Mouse (Mus musculus): Measurements from ENCODE around the gene Ccnt1.

Gene Ccnt1

DNA sequence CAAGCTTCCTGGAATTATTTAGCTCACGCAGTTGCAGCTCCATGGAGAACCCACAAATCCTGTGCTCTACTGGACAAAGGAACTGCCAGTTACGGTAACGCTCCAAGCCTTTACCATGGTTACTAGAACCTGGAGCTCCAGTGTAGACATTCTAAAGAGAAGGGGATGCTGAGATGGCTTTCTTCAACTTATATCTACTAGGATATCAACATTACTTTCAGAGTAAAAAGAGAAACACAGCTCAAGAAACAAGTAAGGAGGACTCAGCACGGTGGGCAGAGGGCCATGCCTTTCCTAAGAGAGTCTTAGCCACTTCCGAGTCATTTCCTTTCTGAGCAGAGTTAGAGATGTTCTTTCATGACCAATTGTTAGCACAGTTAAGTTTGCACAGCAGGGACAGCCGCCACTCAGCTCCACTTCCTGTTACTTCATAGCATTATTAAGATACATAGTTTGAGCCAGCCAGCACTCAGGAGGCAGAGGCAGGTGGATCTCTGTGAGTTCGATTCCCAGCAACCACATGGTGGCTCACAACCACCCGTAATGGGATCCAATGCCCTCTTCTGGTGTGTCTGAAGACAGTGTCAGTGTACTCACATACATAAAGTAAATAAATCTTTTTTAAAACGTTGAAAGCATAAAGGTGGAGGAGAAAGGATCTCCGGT is at the start of gene Ccnt1, which contains the start of gene 4930415O20Rik:
Gene Ccnt1, minus strand, starts transcription at position 51 of the 666 bp plus-strand sequence.
Gene 4930415O20Rik, plus strand, starts transcription at position 132 of the 666 bp plus-strand sequence.
- DNase-seq (ENCODE audit: low spot score in 2 of 2): no peak

GRCm38 (mm10) chr15:98617176-98617537 is 46.4 kb upstream of the Ccnt1 start:
- peak; percentile 77 to 81 for DNase-seq (ENCODE audit: low spot score in 2 of 2)

DNA sequence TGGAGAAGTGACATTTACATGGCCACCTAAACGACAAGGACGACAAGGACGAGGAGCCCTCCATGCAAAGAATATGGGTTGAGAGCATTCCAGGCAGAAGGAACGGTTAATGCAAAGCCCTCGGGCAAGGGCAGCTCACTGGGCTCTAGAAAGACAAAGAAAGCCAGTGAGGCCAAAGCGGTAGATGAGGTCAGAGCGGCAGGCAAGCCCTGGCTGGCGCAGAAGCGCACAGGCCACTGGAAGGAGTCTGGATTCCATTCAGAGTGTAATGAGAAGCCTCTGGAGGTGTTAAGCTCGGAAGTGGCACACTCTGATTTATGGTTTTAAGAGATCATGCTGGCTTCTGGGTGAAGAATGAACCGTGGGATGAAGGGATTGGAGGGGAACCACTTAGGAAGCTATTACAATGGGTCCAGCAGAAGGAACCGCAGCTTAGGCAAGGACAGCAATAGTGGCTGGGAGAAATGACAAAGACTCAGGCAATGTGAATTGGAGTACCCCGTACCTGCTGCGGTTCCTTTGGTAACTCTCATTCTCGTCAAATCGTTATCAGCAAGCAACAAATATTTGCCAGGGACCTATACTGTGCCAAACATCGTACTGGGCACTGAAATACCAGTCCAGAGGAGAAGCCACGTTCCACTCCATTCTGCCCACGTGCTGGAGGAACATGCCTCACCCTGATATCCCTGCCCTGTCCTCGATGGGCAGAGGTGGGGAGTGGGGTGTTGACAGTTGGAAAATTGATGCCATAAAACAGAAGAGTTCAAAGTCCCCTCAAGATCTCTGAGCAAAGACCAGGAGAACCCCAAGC is 45.8 kb upstream of the Ccnt1 start:
- no peak for DNase-seq (ENCODE audit: low spot score in 2 of 2)

GRCm38 (mm10) chr15:98615751-98616150 is 45.0 kb upstream of the Ccnt1 start:
- DNase-seq (ENCODE audit: low spot score in 2 of 2): no peak

GRCm38 (mm10) chr15:98614971-98615370 is 44.2 kb upstream of the Ccnt1 start:
- DNase-seq (ENCODE audit: low spot score in 2 of 2): no peak

DNA sequence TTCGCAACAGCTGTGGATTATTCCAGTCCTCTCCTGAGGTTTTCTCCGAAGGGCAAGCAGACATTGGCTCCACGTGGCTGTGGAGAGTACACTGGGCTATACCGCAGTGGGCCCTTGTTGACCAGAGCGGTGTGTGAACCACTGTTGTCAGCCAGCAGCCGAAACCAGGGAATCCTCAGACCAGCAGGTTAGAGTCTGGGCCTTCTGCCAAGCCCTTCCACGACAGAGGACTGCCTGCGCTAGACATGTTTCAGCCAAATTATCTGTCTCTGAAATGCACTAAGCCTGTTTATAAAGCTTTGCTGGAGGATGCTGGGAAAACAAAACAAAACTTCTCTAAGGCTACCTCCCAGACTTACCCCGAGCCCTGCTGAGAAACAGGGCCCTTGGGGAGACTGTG is 43.8 kb upstream of the Ccnt1 start:
- no peak for DNase-seq (ENCODE audit: low spot score in 2 of 2)

DNA sequence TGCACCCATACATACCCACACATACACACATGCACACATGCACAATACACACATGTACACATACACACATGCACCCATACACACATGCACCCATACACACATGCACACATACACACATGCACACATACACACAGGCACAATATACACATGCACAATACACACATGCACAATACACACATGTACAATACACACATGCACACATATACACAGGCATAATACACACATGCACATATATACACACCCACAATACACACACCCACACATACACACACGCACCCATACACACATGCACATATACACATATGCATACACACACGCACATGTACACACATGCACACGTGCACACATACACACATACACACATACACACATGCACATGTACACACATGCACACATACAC is 41.5 kb upstream of the Ccnt1 start:
- no peak for DNase-seq (ENCODE audit: low spot score in 2 of 2)

GRCm38 (mm10) chr15:98610131-98610633 is 39.5 kb upstream of the Ccnt1 start:
- DNase-seq (ENCODE audit: low spot score in 2 of 2): no peak

DNA sequence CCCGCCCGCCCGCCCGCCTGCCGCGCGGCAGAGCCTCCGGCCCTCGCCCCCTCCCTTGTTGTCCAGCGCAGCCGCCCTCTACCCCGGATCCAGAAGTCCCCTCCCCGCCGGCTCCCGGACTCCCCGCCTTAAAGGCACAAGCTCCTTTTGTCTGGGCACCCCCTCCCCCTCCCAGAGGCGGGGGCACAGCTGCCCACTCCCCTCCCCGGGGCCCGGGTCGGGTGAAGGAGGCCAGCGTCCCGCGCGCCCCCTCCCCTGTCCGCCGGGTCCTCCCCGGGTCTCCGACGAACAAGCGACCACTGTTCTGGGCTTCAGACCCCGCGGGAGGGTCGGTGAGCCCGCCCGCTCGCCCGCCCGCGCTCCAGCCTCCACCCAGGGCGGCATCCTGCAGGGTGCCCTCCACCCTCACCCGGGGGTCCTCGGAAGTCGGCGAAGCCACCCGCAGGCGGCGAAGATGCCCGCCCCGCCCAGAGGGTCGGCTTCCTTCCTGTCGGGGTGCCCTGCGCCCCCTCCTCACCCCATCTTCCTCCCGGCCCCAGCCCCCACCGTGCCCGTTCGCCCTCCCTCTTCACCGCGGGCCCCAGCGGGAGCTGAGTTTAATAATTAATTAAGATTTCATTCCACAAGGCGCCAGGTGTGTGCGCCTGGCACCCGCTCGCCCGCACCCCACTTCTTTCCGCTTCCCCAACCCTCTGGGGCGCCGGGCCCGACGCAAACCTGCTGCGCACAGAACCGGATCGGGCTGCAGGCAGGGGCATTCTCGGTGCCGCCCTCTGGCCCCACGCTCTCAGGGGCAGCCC is 38.8 kb upstream of the Ccnt1 start, which contains the start of gene Adcy6:
Gene Adcy6, minus strand, starts transcription at position 746 of the 800 bp plus-strand sequence.
- peak; percentile 62 to 82 for DNase-seq (ENCODE audit: low spot score in 2 of 2)

- no peak for DNase-seq (ENCODE audit: low spot score in 2 of 2)
These were observed 38.1 kb upstream of the Ccnt1 start for GRCm38 (mm10) chr15:98608784-98609250.

- peak in 1 of 2 experiments; percentile 42 for DNase-seq (ENCODE audit: low spot score in 2 of 2)
These were observed 37.5 kb upstream of the Ccnt1 start for GRCm38 (mm10) chr15:98608058-98608783.

GRCm38 (mm10) chr15:98607557-98607956 is 36.8 kb upstream of the Ccnt1 start:
- peak in 1 of 2 experiments; percentile 57 for DNase-seq (ENCODE audit: low spot score in 2 of 2)

- DNase-seq (ENCODE audit: low spot score in 2 of 2): no peak
These were observed 36.0 kb upstream of the Ccnt1 start for GRCm38 (mm10) chr15:98606739-98607138.

DNA sequence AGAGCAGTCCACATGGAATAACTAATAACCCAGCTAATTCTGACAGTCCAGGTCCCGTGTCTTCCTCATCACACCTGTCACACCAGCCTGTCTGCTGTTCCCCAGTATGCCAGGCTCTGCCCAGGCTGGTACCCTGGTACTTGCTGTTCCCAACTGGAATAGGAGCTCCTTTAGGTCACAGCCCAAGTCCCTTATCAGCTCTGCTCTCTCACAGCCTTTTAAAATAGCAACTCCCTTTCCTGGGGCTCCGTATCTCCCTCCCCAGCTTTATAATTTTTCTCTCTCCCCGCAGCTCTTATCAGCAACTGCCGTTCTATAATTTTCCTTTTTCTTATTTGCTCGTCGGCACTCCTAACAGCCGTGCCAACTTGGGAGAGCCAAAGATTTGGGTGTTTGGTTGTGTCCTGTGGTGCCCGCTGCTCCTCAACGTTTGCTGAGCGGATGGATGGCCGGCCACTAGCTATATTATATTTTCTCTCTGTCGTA is 35.4 kb upstream of the Ccnt1 start:
- no peak for DNase-seq (ENCODE audit: low spot score in 2 of 2)

DNA sequence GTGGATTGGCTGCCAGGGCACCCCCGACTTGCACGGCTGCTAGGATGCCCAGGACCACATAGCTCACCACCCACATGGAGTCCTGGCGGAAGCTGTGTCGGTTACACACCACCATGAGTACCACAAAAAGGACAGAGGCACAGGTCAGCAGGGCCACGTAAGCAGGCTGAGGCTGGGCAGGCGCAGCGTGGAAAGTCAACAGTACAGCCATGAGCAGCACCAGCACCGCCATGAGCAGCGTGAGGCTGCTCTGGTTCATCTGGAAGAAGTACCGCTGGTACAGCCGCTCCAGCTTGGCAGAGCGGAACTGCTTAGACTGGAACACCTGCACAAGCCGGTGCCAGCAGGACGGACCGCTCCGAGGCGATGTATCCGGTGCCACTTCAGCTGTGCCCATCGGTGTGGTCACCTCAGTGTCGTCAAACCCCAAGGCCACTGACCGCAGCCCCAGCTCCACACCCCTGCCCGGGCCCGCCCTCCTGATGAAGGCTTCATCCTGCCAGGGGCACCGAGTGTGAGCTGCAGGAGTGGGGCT is 33.4 kb upstream of the Ccnt1 start:
- DNase-seq (ENCODE audit: low spot score in 2 of 2): no peak

DNA sequence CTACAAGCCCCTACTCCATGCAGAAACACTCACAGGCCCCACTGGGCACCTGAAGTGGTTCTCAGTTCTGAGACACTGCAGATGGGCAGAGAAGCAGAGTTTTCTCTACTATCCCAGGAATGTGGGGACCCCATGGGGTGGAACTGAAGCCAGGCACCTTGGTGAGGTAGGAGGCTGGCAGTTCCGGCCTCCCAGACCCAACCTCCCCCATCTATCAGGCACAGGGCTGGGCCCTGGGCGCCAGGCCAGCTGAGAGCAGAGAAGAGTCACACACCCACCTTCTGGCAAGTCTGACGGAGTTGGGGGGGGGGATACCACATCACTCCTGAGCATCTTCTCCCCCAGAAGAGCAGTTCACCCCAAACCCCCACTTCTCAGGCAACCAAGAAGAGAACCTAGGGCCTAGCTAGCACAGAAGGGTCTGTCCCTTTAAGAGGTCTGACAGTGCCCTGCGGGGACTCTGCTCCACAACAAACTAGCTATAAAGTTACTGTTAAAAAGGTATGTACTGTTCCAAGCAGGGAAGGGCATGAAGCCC is 32.3 kb upstream of the Ccnt1 start:
- DNase-seq (ENCODE audit: low spot score in 2 of 2): no peak

DNA sequence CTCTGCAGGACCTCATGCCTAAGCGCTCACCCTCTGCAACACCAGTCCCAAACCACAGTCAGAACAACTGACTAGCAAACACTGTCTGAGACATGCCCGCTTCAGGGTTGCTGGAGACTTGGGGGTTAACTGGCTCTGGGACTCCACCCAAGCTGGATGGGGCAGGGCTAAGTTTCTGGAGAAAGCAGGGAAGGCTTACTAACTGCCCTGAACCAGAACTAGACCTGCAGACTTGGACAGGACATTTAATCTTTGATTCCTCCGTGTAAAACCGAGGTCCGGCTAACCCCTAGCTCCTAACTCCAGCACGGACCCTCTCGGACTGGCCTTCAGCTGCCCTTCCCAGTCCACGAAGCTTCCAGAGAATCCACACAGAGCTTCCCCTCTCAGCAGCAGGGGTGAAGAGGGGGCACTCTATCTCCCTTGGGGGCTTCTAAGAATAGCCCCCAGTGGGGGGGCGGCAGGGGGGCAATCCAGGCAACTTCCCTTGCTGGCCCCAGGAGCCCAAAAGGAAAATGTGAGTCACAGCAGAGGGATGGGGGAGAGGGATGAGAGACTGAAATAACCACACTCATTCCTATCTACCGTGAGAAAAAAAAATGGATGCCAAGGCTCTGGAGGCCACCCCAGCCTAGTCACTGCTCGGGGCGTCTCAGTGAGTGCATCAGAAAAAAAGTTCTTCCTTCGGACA is 31.6 kb upstream of the Ccnt1 start:
- peak in 1 of 2 experiments; percentile 36 for DNase-seq (ENCODE audit: low spot score in 2 of 2)

DNA sequence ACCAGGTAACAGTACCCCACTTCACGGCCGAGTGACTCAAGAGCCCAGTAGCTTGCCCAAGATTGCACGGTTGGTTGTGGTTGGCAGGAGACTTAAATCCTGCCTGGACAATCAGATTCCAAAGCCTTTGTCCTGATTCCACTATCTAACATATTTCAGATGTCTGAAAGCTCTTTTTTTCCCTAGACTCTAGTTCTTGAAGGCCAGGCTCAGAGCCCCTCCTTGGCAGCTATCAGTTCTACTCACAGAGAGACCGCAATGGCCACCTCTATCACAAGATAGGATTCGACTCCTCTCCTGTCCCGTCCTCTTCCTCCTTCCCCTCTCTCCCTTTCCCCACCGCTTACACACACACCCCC is 31.1 kb upstream of the Ccnt1 start:
- DNase-seq (ENCODE audit: low spot score in 2 of 2): no peak

- DNase-seq (ENCODE audit: low spot score in 2 of 2): no peak
These were observed 29.4 kb upstream of the Ccnt1 start for GRCm38 (mm10) chr15:98600036-98600709.
